Mouse (Mus musculus): Measurements from ENCODE around the gene Trap1a. TPM values are rescaled to one million over a fixed set of nuclear protein-coding genes. Genes with fewer than 3 reads are reported as not detected.

The Trap1a gene
- polyA plus RNA-seq, 1 experiment from 2014 or later = not detected

DNA sequence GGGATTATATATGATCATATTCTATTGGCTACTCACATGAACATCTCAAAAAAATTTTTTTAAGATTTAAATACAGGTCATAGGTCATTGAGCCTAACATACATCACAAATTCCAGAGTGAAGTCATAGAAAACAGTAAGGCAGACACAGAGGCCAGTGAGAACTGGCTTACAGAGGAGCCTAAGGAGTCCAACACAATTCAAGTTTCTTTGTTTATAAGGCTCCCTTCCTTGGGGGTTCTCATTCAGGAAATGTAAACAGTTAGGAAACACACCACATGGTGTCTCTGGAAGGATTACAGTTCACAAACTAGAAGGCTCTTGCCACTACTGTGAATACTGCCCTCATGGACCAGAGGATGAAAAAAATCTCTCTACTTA lies 34.0 kb downstream of the Trap1a start:
- H3K27ac ChIP-seq = no peak overlapping the region
- H3K4me3 ChIP-seq (ENCODE audit: inconsistent target) = no peak overlapping the region
- no peaks in the 10 kb centered on the region for H3K36me3 ChIP-seq (ENCODE audit: inconsistent target)
- H3K79me2 ChIP-seq (ENCODE audit: inconsistent target) = no peaks in the 10 kb centered on the region

DNA sequence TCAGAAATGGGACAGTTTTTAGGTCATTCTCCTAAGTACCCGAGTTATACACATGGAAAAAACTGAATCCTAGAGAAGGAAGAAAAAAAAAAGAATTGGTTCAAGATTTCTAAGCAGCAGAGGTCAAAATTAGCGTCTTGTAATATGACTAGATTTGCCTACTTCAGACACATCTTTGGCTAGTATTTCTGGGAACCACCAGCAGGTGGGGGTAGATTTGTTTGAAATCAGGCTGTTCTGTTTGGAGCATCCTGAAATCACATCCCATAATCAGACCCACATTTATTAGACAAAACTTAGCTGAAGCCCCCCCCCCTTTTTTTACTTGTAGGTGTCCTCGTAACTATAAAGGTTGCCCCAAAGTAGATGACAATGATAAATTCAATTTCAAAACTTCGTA lies 35.6 kb downstream of the Trap1a start:
- Histone ChIP-seq H3K79me2 (ENCODE audit: inconsistent target) (no peaks in the 10 kb centered on the region), H3K36me3 (ENCODE audit: inconsistent target) (no peaks in the 10 kb centered on the region), H3K4me3 (ENCODE audit: inconsistent target) (no peak overlapping the region), H3K27ac (no peak overlapping the region)
- 62% methylated on average over 4 of the region's 4 CpGs for WGBS (ENCODE audit: missing documents)

DNA sequence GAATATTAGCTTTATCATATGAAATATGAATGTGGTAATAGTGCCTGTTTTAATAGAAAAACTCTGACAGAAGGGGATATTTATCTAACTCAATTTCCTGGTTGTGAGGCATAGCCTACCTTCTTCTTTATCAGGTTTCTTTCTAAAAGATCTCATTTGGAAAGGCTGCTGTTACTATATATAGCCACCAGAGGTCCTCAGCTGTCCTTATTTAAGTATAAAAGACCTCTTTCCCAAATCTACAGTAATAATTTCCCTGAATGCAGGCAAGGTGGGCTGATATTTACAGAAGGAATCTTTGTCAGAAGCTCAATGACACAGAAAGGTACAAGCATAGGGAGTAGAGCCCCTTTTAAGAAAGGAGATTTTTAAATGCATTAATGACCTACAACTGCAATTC lies 39.2 kb downstream of the Trap1a start:
- no peak overlapping the region for H3K4me3 ChIP-seq (ENCODE audit: inconsistent target)
- no peaks in the 10 kb centered on the region for H3K79me2 ChIP-seq (ENCODE audit: inconsistent target)
- H3K27ac ChIP-seq = no peak overlapping the region
- H3K36me3 ChIP-seq (ENCODE audit: inconsistent target) = no peaks in the 10 kb centered on the region

Other genes starting within 250 kb of the Trap1a start
- gene Serpina7, start 248.4 kb upstream of the Trap1a start, polyA plus RNA-seq (2018) = not detected in 3 replicates
- not detected in 3 replicates for gene 4930513O06Rik, start 247.4 kb upstream of the Trap1a start, polyA plus RNA-seq (2018)
- gene 4933428M09Rik, start 154.5 kb upstream of the Trap1a start, polyA plus RNA-seq (2018) = not detected in 3 replicates
- gene Mum1l1, start 123.6 kb upstream of the Trap1a start, polyA plus RNA-seq (2018) = not detected in 3 replicates
- 0.12 to 1.6 TPM (median 0.36 TPM) in 3 replicates for gene D330045A20Rik, start 146.7 kb downstream of the Trap1a start, polyA plus RNA-seq (2018)
- gene Rnf128, start 229.6 kb downstream of the Trap1a start, polyA plus RNA-seq (2018) = 69.1 to 171 TPM (median 128 TPM) in 3 replicates

Data from macrophage (primary cell).